Mouse (Mus musculus) retina, embryonic 14.5 days (tissue): ENCODE results near the gene Snai1.

ENCODE experiments used
- DNase-seq: peaks from one replicate; pipeline ENCODE4 v3.0.0-alpha.2; 2015; ENCODE audit warnings: low spot score

Snai1 gene

DNA sequence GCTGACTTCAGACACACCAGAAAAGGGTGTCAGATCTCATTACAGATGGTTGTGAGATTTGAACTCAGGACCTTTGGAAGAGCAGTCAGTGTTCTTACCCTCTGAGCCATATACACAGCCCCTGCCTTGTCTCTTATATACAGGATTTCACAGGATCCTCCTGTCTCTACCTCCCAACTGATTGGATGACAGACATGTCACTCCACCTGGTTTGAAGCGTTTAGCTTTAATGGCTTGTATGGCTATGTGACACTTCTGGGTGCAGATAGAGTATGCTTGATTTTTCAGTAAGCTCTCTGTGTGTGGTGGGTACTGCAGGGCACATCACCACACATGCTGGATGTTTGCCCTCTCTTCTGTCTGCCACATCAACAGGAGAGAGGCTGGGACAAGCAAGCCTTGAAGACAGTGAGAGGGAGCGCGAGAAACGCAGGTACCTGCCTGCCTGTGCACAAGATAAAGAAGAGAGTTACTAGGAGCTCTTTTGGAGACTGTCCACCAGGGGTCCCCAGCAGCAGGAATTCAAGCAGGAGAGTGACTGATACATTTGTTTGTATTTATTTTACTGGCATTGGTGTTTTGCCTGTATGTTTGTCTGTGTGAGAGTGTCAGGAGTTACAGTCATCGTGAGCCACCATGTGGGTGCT, 18.3 kb upstream of the Snai1 start:
- no peak for DNase-seq

DNA sequence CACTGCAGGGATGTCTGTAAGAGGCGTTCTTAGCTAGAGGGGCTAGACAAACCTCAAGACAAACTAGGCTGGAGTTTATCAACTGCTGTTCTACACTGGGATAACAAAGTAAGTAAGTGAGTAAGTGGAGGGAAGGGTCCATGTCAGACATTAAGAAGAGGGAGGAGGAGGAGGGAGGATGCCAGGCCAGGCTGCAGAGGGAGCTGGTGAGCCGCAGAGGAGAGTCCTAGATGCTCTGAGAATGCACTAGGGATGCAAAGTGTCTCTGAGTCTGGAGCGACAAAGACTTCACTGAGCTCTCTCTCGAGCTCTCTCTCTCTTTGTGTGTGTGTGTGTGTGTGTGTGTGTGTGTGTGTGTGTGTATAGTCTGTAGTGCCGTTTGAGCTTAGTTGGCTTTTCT, 9.7 kb upstream of the Snai1 start:
- DNase-seq, result peak; percentile 57

DNA sequence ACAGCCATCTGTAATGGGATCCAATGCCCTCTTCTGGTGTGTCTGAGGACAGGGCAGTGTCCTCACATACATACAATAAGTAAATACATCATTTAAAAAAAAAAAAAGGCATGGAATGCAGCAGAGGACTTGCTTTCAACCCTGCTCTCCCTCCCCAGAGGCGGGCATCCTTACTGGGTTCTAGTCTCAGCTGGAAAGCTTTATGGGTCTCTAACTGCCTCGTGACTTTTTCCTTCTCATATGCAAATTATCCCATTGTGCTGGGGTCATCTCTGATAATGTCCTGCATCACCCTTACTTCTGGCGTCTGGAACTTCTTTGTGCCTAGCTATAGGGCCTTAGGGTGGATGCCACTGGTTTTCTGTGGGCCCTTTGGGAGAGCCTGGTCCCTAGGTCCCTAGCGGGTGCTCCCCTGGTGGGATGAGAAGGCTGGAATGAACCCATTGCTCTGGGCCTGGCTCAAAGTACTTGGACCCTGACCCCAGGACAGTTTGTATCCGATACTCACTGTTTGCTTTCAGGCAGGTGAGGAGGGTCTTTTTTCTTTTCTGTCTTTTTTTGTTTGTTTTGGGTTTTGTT, 8.0 kb upstream of the Snai1 start:
- DNase-seq, result no peak

DNA sequence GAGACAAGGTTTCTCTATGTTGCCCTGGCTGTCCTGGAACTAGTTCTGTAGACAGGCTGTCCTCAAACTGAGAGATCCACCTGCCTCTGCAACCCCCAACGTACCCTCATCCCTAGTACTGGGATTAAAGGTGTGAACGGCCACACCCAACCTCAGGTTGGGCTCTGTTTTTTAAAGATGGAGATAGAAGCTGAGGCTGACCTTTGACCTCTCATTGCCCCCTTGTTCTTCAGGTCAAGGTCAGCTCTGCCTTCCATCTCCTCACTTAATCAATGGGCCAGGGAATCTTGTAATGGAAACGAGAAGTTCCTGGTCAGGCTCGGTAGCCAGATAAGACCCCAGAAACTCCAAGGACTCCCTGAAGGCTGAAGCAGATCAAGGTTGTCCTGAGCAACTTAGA, 7.5 kb upstream of the Snai1 start:
- no peak for DNase-seq

DNA sequence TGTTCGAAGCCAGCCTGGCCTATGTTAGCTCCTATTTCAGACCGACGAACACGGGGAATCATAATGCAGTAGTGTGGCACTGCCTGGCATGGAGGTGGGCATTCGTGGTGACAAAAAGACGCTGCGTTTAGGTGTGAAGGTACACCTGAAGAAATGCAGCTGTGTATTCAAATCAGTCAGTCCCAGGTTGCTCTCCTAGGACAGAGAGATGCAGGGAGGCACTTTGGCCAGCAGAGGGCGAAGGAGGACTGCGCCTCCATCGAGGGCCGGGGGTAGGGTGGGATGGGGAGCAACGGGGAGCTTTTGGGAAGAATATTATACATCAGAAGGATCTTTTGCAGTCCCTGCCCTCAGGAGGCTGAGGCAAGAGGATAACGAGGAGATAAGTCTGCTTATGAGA, 5.9 kb upstream of the Snai1 start:
- peak; percentile 78 for DNase-seq

DNA sequence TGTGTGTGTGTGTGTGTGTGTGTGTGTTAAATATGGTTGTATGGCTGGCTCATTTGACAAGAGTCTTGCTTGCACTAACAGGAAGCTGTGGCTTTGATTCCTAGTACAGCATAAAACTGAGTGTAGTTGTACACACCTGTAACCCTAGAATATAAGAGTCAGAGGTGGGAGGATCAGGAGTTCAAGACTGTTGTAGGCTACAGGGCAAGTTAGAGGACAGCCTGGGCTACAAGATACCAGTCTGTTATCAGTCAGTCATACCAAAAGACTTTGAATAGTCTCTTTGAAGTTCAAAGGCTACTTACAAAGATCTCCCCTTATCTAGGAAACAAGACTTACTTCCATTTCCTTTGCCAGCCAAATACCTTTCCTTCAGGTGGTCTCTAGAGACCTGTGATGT, 4.1 kb upstream of the Snai1 start:
- no peak for DNase-seq

DNA sequence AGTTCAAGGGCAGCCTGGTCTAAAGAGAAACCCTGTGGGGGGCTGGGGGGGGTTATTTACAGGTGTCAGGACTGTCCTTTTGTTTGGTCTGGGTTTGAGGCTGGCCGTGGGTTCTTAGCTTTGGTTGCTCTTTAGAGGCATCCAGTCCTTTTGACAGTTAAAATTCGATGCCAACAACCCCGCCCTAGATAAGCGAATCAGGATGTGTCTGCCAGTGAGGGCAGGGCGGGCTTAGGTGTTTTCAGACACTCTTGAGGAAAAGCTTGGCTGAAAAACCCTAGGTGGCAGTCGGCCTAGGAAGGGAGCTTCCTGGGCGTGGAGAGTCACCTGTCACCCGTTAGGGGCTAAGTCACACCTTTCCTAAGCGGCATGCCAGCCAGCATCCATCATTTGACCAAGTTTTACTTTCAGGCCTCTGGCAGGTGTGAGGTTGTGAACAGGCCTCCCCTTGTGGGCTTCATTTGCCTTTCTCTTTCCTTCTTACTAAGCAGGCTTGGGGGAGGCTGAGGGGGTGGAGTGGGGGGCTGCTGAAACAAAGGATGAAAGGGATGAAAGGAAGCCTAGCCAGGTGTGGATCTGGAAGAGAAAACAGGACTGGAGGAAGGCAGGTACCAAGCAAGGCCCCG, 1.6 kb upstream of the Snai1 start:
- DNase-seq, result no peak

DNA sequence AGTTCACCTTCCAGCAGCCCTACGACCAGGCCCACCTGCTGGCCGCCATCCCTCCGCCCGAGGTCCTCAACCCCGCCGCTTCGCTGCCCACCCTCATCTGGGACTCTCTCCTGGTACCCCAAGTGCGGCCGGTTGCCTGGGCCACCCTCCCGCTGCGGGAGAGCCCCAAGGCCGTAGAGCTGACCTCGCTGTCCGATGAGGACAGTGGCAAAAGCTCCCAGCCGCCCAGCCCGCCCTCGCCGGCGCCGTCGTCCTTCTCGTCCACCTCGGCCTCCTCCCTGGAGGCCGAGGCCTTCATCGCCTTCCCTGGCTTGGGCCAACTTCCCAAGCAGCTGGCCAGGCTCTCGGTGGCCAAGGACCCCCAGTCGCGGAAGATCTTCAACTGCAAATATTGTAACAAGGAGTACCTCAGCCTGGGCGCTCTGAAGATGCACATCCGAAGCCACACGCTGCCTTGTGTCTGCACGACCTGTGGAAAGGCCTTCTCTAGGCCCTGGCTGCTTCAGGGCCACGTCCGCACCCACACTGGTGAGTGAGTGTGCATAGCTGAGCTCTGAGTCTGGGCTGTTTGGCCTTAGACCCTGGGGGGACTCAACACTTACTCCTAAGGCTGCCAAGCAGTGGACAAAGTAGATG, 794 bp downstream of the Snai1 start:
- DNase-seq, result no peak

DNA sequence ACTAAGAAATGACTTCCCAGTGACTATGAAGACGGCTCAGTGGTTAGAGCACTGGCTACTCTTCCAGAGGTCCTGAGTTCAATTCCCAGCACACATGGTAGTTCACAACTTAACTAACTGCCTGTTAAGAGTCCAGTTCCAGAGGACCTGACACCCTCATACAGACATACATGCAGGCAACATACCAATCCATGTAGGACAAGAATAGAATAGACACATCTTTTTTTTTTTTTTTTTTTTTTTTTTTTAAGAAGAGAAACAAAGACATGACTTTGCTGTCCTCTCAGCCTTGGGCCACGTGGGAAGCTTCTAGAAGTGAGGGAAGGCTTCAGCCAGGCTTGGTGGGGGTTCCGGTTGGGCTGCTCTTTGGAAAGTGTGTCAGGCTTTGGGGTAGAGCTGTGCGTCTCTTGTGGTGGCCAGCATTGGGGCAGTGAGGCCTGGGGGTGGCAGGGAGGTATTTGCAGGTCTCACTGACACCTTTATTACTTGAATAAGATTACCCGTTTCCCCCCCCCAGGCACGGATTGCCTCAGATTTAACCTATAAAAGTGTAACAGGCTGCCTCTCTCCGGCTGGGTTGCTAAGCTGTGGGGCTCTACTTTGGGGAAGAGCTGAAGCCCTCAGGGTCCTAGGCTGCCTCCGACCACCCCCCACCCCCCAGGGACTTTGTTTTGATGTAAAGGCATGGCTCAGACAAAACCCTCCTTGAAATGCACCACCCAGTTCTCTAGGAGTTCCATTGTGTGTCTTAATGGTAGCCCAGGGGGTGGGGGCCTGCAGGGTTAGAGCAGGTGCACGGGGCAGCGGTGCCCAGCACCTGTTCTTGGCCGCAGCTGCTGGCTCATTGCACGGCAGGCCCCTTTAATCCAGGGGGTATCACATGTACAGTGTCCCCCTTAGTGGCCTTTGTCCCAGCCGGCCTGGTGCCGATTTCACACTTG, 1.8 kb downstream of the Snai1 start:
- DNase-seq, result no peak

DNA sequence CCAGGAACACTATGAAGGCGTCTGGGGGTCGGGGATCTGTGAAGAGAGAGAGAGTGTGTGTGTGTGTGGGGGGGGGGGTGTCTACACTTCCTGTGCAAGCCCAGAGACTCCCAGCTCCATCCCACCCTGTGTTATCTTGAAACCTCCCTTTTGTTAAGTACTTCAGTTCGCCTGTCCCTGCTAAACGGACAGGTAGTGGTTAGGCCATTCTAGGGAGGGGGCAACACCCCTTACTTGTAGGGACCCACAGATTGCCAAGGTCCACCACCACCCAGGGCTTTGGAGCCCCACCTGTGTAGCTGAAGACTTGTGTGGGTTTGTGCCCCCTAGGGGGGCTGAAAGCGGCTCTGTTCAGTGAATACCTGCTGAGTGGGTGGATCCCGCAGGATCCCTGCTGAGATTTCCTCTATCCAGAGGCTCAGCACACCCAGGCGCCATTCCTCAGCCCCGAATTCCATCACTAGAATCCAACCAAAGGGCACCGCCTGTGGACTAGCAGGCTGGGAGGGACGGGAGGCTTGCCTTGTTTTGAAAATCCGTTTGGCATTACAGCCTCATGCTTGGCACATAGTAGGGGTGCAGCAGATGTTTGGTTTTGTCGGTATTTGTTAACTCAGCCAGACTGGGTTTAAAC, 2.6 kb downstream of the Snai1 start:
- no peak for DNase-seq

DNA sequence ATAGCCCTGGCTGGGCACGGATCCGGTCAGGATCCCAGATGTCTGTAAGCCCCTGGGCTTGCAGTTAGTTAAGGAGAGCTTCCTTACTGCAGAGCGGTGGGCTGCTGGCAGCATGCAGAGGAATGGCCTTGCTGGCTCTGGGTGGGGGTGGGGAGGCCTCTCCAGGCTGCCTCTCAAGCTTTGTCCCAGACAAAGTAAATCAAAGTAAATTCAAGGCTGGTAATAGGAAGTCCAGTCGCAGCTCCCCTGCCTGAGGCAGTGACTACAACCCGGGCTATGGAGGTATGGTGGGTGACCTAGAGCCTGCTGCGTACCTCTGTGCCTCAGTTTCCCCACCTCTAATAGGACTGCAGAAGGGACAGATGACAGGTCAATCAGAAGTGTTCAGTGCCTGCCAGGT, 3.3 kb downstream of the Snai1 start:
- DNase-seq, result no peak

DNA sequence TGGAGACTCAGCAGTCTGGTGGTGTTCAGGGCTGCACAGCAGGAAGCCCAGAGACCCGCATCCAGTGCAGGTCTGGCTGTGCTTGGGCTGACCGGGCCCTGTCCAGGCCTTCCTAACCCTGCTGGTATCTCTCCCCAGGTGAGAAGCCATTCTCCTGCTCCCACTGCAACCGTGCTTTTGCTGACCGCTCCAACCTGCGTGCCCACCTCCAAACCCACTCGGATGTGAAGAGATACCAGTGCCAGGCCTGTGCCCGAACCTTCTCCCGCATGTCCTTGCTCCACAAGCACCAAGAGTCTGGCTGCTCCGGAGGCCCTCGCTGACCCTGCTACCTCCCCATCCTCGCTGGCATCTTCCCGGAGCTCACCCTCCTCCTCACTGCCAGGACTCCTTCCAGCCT, 3.8 kb downstream of the Snai1 start:
- DNase-seq, result no peak

DNA sequence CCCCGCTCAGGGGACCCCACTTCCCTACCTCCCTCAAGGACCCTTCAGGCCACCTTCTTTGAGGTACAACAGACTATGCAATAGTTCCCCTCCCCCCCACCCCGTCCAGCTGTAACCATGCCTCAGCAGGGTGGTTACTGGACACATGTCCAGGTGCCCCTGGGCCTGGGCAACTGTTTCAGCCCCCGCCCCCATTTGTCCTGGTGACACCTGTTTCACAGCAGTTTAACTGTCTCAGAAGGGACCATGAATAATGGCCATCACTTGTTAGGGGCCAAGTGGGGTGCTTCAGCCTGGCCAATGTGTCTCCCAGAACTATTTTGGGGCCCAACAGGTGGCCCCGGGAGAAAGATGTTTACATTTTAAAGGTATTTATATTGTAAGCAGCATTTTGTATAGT, 4.4 kb downstream of the Snai1 start:
- DNase-seq, result no peak

DNA sequence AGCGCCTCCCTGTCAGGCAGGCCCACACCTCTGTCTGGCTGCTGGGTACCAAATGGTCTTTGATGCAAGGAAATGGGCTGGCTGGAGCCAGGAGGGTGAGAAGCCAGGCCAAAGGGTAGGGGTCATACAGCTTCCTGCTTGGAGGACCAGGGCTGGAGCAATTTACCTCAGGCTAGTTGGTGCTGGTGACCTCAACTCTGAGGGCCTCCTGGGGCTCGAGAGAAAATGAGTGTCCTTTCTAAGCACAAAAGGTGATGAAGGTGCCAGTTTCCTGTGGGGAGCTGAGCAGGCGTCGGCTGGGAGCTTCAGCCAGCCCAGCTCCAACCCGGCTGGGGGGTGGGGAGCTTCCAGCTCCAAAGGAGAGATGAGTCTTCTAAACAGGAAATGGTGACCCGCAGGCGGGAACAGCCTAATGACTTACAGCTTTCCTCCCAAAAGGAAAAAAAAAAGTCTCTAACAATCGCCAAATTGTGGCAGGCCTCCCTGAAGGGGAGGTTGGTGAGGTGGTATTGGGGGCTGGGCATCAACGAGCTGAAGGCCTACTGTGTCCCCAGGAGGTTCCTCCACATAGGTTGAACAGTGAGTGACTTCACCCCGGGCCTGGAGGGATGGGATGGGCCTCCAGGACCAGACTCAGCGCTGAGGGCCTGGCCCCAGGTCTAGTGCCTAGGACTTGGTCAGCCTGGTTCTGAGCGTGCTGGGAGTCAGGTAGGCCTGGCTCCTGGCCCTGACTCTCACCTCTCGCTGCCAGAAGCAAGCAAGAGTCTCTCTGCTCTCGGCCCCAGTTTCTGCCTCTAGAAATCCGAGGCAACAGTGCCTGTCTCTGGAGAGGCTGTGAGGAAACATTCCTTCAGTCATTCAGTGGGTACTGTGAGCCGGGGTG, 5.4 kb downstream of the Snai1 start:
- DNase-seq, result no peak

DNA sequence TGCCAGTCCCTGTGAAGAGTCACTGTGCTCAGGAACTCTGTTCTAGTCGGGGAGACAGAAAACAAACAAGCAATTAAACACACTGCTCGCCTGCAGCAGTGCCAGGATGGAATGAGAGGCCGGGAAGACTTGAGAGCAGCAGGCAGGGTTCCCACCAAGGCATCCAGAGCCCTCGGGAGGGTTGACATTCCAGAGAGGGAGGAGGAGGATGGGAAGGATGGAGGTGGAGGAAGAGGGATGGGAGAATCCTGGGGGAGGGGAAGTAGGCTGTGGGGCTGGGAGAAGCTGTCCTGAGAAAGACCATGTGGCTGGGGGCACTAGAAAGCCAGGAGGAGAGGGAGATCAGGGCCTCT, 6.0 kb downstream of the Snai1 start:
- DNase-seq, result no peak

DNA sequence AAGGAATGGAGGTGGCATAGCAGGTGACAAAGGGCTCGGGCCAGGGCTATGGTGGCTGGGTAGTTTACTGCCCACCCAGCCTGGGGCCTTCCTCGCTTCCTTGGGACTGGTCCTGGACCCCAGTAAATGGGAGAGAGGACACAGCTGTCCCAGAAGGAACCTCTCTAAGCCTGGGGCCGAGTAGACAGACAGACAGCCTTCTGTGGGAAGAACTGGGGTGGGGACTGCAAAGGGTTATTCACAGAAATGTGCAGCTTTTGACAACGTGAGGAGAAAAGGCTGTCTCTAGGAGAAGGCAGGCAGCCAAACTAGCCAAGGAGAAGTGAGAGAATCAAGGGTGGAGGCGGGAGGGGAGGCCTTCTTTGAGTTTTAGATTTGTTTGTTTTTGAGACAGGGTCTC, 6.5 kb downstream of the Snai1 start:
- no peak for DNase-seq

DNA sequence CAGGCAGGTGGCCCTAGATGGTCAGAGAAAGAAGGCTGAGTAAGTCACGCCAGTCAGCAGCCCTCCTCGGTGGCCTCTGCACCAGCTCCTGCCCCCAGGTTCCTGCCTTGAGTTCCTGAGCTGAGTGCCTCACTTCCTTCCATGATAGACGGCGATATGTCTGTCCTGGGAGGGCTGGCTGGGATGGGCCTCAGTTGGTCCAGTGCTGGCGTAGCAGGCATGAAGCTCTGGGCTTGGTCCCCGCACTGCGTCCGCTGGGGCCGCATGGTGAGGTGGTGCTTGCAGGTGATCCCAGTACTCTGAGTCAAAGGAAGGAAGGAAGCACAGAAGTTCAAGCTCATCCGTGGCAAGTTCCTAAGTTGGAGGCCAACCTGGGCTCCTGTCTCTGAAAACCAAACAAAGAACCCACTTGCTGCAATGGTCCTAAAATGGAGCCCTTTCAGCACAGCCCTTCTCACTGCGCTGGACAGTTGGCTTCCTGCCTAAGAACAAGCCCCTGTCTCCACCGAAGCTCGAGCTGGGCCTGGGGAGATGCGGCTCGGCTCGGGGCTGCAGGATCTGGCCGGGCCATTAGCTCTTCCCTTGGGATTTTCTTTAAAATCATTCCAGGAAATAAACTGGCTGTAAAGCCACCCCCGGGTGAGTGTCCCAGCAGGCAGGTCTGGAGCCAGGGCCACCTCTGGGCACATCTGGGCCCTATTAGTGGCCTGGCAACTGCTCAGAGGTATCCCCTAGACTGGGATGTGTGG, 8.6 kb downstream of the Snai1 start:
- no peak for DNase-seq

DNA sequence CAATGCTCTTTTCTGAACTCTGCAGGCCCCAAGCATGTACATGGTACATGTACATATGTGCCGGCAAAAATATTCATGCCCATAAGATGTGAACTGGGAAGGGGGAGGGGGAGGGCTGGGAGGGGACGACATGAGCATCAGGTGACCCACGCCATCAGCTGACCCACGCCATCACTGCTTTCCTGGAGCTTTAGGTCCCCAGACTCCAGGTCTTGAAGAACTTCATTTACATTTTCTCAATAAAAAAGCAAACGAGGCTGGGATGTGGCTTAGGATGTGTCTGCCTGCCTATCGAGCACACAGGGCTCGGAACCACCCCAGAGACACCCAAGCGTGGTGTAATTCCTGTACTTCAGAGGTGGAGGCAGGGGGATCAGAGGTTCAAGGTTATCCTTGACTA, 9.4 kb downstream of the Snai1 start:
- no peak for DNase-seq

DNA sequence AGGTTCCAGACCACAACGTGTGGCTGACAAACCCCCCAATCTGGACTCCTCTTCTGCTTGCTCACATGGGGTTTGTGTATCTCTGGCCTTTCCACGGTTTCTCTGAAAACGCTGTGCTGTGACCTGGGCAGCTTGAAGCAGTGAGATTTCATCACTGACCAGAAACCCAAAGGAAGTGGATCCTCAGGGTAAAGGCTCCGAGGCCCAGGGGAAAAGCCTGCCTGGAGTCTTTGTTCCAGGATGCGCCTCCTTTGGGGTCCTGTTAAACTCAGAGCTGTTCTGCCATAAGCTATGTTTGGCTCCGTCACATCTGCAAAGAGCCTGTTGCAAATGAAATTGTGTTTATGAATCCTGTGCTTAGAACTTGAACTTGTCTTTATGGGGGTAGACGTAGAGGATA, 11.0 kb downstream of the Snai1 start:
- DNase-seq, result no peak

DNA sequence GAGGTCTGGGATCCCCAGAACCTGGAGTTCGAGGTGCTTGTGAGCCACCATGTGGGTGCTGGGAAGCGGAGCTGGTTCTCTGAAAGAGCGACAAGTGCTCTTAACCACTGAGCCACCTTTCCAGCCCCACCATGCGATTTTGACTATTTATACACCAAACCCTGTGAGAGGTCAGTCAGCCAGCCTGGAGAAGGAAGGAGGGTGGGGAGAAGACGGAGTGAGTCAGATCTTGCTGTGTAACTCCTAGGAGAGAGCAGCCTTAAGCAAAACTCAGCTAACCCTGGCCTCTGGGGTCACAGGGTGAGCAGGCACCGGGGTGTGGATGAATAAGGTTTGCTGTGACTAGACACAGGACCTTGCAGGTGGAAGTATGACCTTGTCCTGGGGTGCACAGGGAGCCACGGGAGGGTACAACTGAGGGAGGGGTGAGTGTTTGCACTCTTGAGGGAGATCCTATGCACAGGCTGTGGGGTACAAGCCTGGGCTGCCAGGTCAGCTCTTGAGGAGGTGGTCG, 12.4 kb downstream of the Snai1 start:
- DNase-seq, result no peak
